Mouse (Mus musculus): Measurements from ENCODE around the gene Cfi. TPM values are rescaled to one million over a fixed set of nuclear protein-coding genes. Genes with fewer than 3 reads are reported as not detected.

The Cfi gene
- total and polyA plus RNA-seq, 2 experiments from 2014 or later, result 0.55 TPM; not detected in 1

DNA sequence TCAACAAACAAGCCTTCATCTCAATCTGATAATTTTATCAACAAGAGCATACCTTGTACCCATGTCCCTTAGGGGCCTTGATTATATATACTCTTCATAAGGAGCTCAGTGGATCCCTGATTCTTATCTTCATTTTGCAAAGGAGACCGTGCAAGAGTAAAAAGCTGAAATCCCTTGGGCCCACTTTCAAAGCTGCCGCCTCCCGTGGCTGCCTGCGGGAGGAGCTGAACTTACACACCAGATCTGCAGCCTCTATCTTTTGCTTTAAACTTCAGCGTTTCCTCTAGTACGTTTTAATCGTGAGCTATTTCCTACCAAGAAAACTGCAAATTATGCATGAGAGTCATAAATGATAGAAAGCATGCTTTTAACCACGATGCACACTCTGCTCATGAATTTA lies 13.9 kb upstream of the Cfi start:
- peak; percentile 4 for DNase-seq (ENCODE audit: low spot score)
- no peak overlapping the region for H3K4me2 ChIP-seq (ENCODE audit: low read depth, low read length)
- no peak for TF ChIP-seq CTCF (IDR thresholded peaks at IDR 0.05; ENCODE audit: low read depth)
- H3K4me3 ChIP-seq (ENCODE audit: low read length), result no peak overlapping the region
- no peak for ATAC-seq
- H3K9me3 ChIP-seq (ENCODE audit: low read length), result no peaks in the 10 kb centered on the region
- no peaks in the 10 kb centered on the region for H3K4me1 ChIP-seq (ENCODE audit: insufficient read depth, low read length)
- no peaks in the 10 kb centered on the region for H3K27me3 ChIP-seq (ENCODE audit: insufficient read depth, low read length)
- no peak overlapping the region for H3K9ac ChIP-seq (replicated peaks; ENCODE audit: low read length)
- peaks cover 16% of the 10 kb centered on the region; the same call in 1 of the 2 replicates for H3K36me3 ChIP-seq (ENCODE audit: insufficient read depth, low read length)
- 77% methylated on average over 8 of the region's 8 CpGs for WGBS
- H3K27ac ChIP-seq, result no peak overlapping the region

DNA sequence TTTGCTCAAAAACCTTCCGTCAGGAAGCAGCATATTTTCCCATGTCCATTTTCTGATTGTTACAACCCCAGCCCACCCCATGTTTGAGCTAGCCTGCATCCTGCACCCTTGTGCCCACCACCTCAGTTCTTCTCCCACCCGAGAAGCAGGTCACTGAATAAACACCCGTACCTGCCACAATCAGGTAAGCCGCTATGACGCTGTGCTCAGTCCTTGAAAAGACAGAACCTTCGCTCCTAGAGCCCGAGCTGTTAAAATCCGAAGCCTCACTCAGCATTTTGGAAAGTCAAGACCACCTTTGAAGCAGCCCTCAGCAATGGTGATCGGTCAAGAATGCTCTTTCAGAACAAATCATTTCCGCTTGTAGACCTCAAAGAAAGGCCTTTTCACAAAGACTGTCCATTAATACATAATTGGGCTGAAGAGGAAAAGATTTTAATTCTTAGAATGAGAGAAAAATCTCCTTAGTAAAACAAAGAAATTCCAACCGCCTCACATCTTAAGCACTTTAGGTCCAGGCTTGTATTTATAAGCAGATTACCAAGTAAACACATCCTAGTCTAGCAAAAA lies 13.4 kb upstream of the Cfi start, which contains the start of gene Rrh:
TSS of gene Rrh (minus strand) at position 382 of the 570 bp plus-strand sequence.
- Histone ChIP-seq H3K4me2 (ENCODE audit: low read depth, low read length) (no peak within 1 kb of the TSS), H3K36me3 (ENCODE audit: insufficient read depth, low read length) (peaks cover 16% of the 10 kb centered on the region; the same call in 1 of the 2 replicates), H3K27ac (no peak within 1 kb of the TSS), H3K4me3 (ENCODE audit: low read length) (no peak within 1 kb of the TSS), H3K27me3 (ENCODE audit: insufficient read depth, low read length) (no peaks in the 10 kb centered on the region), H3K9ac (replicated peaks; ENCODE audit: low read length) (no peak within 1 kb of the TSS), H3K4me1 (ENCODE audit: insufficient read depth, low read length) (no peaks in the 10 kb centered on the region), H3K9me3 (ENCODE audit: low read length) (no peaks in the 10 kb centered on the region)
- WGBS, result 66% methylated on average over 11 of the region's 11 CpGs
- no peak for TF ChIP-seq CTCF (IDR thresholded peaks at IDR 0.05; ENCODE audit: low read depth)
- no peak for DNase-seq (ENCODE audit: low spot score)
- no peak for ATAC-seq

DNA sequence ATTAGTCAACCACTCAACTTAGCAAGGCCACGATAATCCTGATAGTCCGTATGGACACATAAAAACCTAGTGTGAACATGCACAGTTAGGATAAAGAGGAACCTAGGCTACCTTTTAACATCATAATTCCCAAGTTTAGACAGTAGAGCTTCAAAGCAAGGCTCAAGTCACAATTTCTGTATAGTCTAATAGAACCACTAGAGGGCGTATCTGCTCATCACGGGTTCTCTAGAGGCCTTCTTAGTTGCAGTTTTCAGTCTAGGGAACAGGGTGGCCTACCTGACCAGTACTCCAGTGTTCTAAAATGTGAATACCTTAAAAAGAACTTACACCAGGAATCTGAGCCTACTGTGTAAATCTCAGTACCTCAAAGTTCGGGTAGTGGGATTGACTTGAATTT lies 12.4 kb upstream of the Cfi start:
- DNase-seq (ENCODE audit: low spot score) (peak; percentile 79), ATAC-seq (peak; percentile 75; the same call in 1 of the 2 replicates)
- no peaks in the 10 kb centered on the region for H3K4me1 ChIP-seq (ENCODE audit: insufficient read depth, low read length)
- H3K27ac ChIP-seq, result no peak overlapping the region
- H3K4me2 ChIP-seq (ENCODE audit: low read depth, low read length), result no peak overlapping the region
- H3K27me3 ChIP-seq (ENCODE audit: insufficient read depth, low read length), result no peaks in the 10 kb centered on the region
- H3K9ac ChIP-seq (replicated peaks; ENCODE audit: low read length), result no peak overlapping the region
- peaks cover 16% of the 10 kb centered on the region; the same call in 1 of the 2 replicates for H3K36me3 ChIP-seq (ENCODE audit: insufficient read depth, low read length)
- 54% methylated on average over 5 of the region's 5 CpGs for WGBS
- no peak overlapping the region for H3K4me3 ChIP-seq (ENCODE audit: low read length)
- H3K9me3 ChIP-seq (ENCODE audit: low read length), result no peaks in the 10 kb centered on the region
- TF ChIP-seq CTCF (IDR thresholded peaks at IDR 0.05; ENCODE audit: low read depth), result peak; percentile 71

DNA sequence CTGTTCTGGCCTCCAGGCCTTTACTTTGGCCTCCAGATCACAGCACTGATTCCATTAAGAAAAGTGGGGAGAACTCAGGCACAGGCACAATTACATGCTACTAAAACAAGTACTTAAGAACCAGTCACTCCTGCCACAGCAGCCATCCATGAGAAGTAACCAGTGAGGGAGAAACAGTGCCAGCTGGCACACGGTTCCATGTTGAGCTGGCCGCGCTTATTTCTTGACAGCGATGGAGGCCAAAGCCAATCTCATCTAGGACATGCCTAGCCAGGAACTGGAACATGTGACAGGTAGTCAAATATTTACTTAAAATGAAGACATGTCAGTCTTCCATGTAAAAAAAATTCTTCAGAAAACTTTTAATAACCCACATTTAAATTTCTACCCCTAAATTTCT lies 11.5 kb upstream of the Cfi start:
- H3K27ac ChIP-seq, result no peak overlapping the region
- no peak overlapping the region for H3K4me3 ChIP-seq (ENCODE audit: low read length)
- H3K9ac ChIP-seq (replicated peaks; ENCODE audit: low read length), result no peak overlapping the region
- 57% methylated on average over 4 of the region's 4 CpGs for WGBS
- no peaks in the 10 kb centered on the region for H3K4me1 ChIP-seq (ENCODE audit: insufficient read depth, low read length)
- peaks cover 16% of the 10 kb centered on the region; the same call in 1 of the 2 replicates for H3K36me3 ChIP-seq (ENCODE audit: insufficient read depth, low read length)
- ATAC-seq (no peak), DNase-seq (ENCODE audit: low spot score) (no peak)
- TF ChIP-seq CTCF (IDR thresholded peaks at IDR 0.05; ENCODE audit: low read depth), result no peak
- no peaks in the 10 kb centered on the region for H3K9me3 ChIP-seq (ENCODE audit: low read length)
- no peaks in the 10 kb centered on the region for H3K27me3 ChIP-seq (ENCODE audit: insufficient read depth, low read length)
- no peak overlapping the region for H3K4me2 ChIP-seq (ENCODE audit: low read depth, low read length)

DNA sequence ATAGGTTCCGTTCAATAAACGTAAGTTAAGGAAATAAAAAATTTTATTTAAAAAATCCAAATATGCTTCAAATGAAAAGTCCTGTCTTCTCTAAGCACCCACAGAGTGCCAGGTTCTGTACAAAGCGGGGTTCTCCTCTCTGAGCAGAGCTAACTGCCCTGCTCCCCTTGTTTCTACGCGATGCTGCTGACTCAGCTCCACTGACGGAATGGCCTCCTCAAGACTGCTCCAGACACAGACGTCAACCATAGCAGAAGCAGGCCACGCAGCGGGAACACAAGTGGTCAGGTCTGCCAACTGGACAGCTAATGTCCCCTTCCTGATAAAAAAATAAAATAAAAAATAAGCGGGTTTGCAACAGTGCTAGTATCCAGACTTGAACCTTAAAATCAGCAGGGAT lies 10.8 kb upstream of the Cfi start:
- no peak overlapping the region for H3K27ac ChIP-seq
- ATAC-seq, result no peak
- H3K4me3 ChIP-seq (ENCODE audit: low read length), result no peak overlapping the region
- no peak overlapping the region for H3K4me2 ChIP-seq (ENCODE audit: low read depth, low read length)
- H3K27me3 ChIP-seq (ENCODE audit: insufficient read depth, low read length), result no peaks in the 10 kb centered on the region
- no peak for DNase-seq (ENCODE audit: low spot score)
- peaks cover 7% of the 10 kb centered on the region for H3K4me1 ChIP-seq (ENCODE audit: insufficient read depth, low read length)
- no peaks in the 10 kb centered on the region for H3K9me3 ChIP-seq (ENCODE audit: low read length)
- peaks cover 16% of the 10 kb centered on the region; the same call in 1 of the 2 replicates for H3K36me3 ChIP-seq (ENCODE audit: insufficient read depth, low read length)
- 90% methylated on average over 10 of the region's 10 CpGs for WGBS
- TF ChIP-seq CTCF (IDR thresholded peaks at IDR 0.05; ENCODE audit: low read depth), result no peak
- no peak overlapping the region for H3K9ac ChIP-seq (replicated peaks; ENCODE audit: low read length)

DNA sequence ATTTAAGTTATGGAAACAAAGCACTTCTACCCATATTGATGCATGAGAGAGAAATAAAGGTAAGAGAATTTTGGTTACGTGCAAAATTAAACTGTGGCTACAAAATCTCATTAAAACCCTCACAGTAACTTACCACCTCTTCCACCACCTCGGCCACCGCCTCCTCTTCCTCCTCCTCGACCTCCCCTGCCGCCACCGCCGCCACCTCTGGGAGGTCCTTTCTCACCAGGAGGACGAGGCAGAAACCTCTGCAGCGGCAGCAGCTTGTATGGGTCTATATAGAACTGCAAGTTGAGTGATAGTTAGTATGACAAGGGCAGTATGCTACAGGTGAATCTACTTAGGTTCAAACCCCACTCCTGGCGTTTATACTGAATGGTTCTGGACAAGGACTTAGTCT lies 9.0 kb upstream of the Cfi start:
- peaks cover 16% of the 10 kb centered on the region; the same call in 1 of the 2 replicates for H3K36me3 ChIP-seq (ENCODE audit: insufficient read depth, low read length)

DNA sequence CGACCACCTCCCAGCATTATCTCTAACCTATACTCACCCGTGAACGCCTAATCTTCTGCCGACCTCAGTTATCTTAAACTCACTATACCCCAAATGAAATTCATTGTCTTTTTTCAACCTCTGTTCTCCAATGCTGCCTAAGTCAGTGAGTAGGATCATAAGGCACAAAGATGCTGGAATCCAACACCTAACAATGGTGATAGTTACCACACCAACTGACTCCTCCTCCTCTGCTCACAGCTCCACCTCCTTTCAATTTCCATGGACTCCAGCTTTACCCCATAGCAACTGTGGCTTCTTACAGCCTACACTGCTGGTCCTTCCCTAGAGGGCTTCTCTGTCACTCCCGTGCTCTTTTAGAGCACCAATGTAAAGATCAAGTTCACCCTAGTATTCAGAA lies 8.0 kb upstream of the Cfi start:
- 95% methylated on average over 5 of the region's 5 CpGs for WGBS
- no peak for ATAC-seq
- no peak for TF ChIP-seq CTCF (IDR thresholded peaks at IDR 0.05; ENCODE audit: low read depth)

More for the DNA sequence above, 9.0 kb upstream of the Cfi start:
- 90% methylated on average over 10 of the region's 10 CpGs for WGBS
- H3K4me3 ChIP-seq (ENCODE audit: low read length), result no peak overlapping the region
- no peak for ATAC-seq
- no peaks in the 10 kb centered on the region for H3K27me3 ChIP-seq (ENCODE audit: insufficient read depth, low read length)
- no peak overlapping the region for H3K9ac ChIP-seq (replicated peaks; ENCODE audit: low read length)
- H3K9me3 ChIP-seq (ENCODE audit: low read length), result no peaks in the 10 kb centered on the region
- H3K4me2 ChIP-seq (ENCODE audit: low read depth, low read length), result no peak overlapping the region
- no peak for TF ChIP-seq CTCF (IDR thresholded peaks at IDR 0.05; ENCODE audit: low read depth)
- DNase-seq (ENCODE audit: low spot score), result no peak
- peaks cover 8% of the 10 kb centered on the region for H3K4me1 ChIP-seq (ENCODE audit: insufficient read depth, low read length)
- H3K27ac ChIP-seq, result no peak overlapping the region

More for the DNA sequence above, 8.0 kb upstream of the Cfi start:
- Histone ChIP-seq H3K36me3 (ENCODE audit: insufficient read depth, low read length) (peaks cover 16% of the 10 kb centered on the region; the same call in 1 of the 2 replicates), H3K4me1 (ENCODE audit: insufficient read depth, low read length) (peaks cover 8% of the 10 kb centered on the region), H3K9ac (replicated peaks; ENCODE audit: low read length) (no peak overlapping the region), H3K27me3 (ENCODE audit: insufficient read depth, low read length) (no peaks in the 10 kb centered on the region), H3K4me3 (ENCODE audit: low read length) (no peak overlapping the region), H3K9me3 (ENCODE audit: low read length) (no peaks in the 10 kb centered on the region), H3K27ac (no peak overlapping the region), H3K4me2 (ENCODE audit: low read depth, low read length) (no peak overlapping the region)
- DNase-seq (ENCODE audit: low spot score), result no peak
